In genomic region chr19:40658281-40658680, GRCm38 (mm10) we compare ENCODE assay signal across 20 mouse cellular contexts.
"Had no signal": no experiment of that assay in that cellular context is flagged by ENCODE, and none has a peak within 500 bp of the region (broad histone marks: within the 10 kb centered on the region; RNA-seq: fewer than 3 reads in every experiment).

No protein-coding gene starts in this region.

- H3K27me3 ChIP-seq: liver, embryonic 13.5 days; midbrain, embryonic 12.5 days; neural tube, embryonic 13.5 days; neural tube, embryonic 15.5 days; stomach, embryonic 15.5 days had no signal

- H3K36me3 ChIP-seq: liver, embryonic 13.5 days; liver, embryonic 15.5 days; midbrain, embryonic 10.5 days; midbrain, embryonic 12.5 days; neural tube, embryonic 13.5 days; neural tube, embryonic 15.5 days; stomach, embryonic 15.5 days had no signal

- H3K9me3 ChIP-seq: liver, embryonic 13.5 days; liver, embryonic 15.5 days; midbrain, embryonic 10.5 days; midbrain, embryonic 12.5 days; neural tube, embryonic 13.5 days; neural tube, embryonic 15.5 days; stomach, embryonic 15.5 days had no signal

- H3K4me3 ChIP-seq: liver, embryonic 13.5 days; liver, embryonic 15.5 days; midbrain, embryonic 10.5 days; midbrain, embryonic 12.5 days; myocyte; neural tube, embryonic 13.5 days; neural tube, embryonic 15.5 days; stomach, embryonic 15.5 days had no signal

- H3K27ac ChIP-seq: liver, embryonic 13.5 days; liver, embryonic 15.5 days; midbrain, embryonic 10.5 days; midbrain, embryonic 12.5 days; neural tube, embryonic 13.5 days; neural tube, embryonic 15.5 days; stomach, embryonic 15.5 days; stomach, postnatal 0 days had no signal

- ATAC-seq: liver, postnatal 0 days; midbrain, embryonic 16.5 days had no signal

- DNase-seq: liver, embryonic 13.5 days; liver, postnatal 0 days; midbrain, embryonic 14.5 days; retina, postnatal 1 day; right cerebral cortex, adult 18-20 months; right cerebral cortex, postnatal 25 days; right cerebral cortex, postnatal 4 days; thymus, adult 2 months; thymus, postnatal 25 days; thymus, postnatal 4 days had no signal

- H3K9ac ChIP-seq: liver, embryonic 13.5 days; liver, embryonic 15.5 days; liver, postnatal 0 days; lung, embryonic 14.5 days; midbrain, embryonic 12.5 days; neural tube, embryonic 13.5 days; neural tube, embryonic 15.5 days; stomach, embryonic 15.5 days had no signal

- H3K4me2 ChIP-seq: midbrain, embryonic 12.5 days had no signal
